Mouse (Mus musculus) liver, embryonic 14.5 days (tissue): ENCODE measurements around the gene Efna1.

ENCODE experiments used
- CTCF ChIP-seq: IDR thresholded peaks from 2 replicates; pipeline ENCODE4 v1.5.1; 2016; ENCODE audit warnings: antibody characterized with exemption, low read depth, control low read depth
- EP300 ChIP-seq: IDR thresholded peaks from 2 replicates; pipeline ENCODE4 v1.6.1; 2016; ENCODE audit warnings: antibody characterized with exemption, low read depth

DNA sequence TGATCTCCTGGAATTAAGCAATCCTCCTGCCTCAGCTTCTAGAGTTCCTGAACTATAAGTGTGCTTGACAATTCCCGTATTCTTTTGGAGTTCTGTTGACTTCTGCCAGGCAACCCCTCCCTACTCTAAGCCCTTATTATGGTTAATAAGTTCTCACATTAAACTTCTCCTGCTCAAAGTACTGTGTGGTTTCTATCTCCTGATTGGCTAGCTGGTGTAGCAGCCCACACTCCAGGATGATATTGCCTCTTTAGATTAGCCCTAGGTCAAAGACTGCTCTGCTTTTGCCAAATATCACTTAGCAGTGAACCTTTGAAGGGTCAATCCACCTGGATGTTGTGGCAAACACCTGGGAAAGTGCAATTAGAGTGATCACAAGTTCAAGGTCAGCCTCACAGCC, 19.1 kb upstream of the Efna1 start:
- TF ChIP-seq CTCF (no peak), EP300 (no peak)
